Mouse (Mus musculus) stomach, embryonic 14.5 days (tissue): ENCODE data around the gene Sun1. TPM values are rescaled to one million over a fixed set of nuclear protein-coding genes. Genes with fewer than 3 reads are reported as not detected.

Experiments
- ATAC-seq: fragments of 200-750 bp; cut with Nextera tagmentation; 2 replicates; pipeline ENCODE4 v1.8.0; 2017; ENCODE audit warnings: low read depth, moderate TSS enrichment; ENCODE audit not compliant: insufficient number of reproducible peaks, insufficient read depth, low FRiP score
- H3K27ac ChIP-seq: fragments of 300-500 bp; sonication (generic); 2 replicates; pipeline ENCODE4 v1.5.1; 2014; ENCODE audit warnings: mild to moderate bottlenecking, low read length, moderate library complexity, mixed read lengths
- H3K27me3 ChIP-seq: fragments of 300-500 bp; sonication (generic); 2 replicates; pipeline ENCODE4 v1.6.1; 2014; ENCODE audit warnings: low read length, control low read depth, mixed read lengths; ENCODE audit not compliant: control insufficient read depth, insufficient read depth
- H3K36me3 ChIP-seq: fragments of 300-500 bp; sonication (generic); 2 replicates; pipeline ENCODE4 v1.6.1; 2014; ENCODE audit warnings: mild to moderate bottlenecking, control low read depth, low read length, moderate library complexity, mixed read lengths; ENCODE audit not compliant: control insufficient read depth, insufficient read depth
- H3K4me1 ChIP-seq: fragments of 300-500 bp; sonication (generic); 2 replicates; pipeline ENCODE4 v1.6.1; 2014; ENCODE audit warnings: low read length, control low read depth, mixed read lengths; ENCODE audit not compliant: control insufficient read depth, insufficient read depth
- H3K4me2 ChIP-seq: fragments of 300-500 bp; sonication (generic); replicated peaks from 2 replicates; pipeline ENCODE4 v1.6.1; 2014; ENCODE audit warnings: low read depth, low read length, control low read depth
- H3K4me3 ChIP-seq: fragments of 300-500 bp; sonication (generic); 2 replicates; pipeline ENCODE4 v1.5.1; 2014; ENCODE audit warnings: low read depth, low read length, control low read depth
- H3K9ac ChIP-seq: fragments of 300-500 bp; sonication (generic); replicated peaks from 2 replicates; pipeline ENCODE4 v1.6.1; 2014; ENCODE audit warnings: low read depth, mild to moderate bottlenecking, control low read depth, low read length, moderate library complexity, mixed read lengths
- H3K9me3 ChIP-seq: fragments of 300-500 bp; sonication (generic); 2 replicates; pipeline ENCODE4 v1.6.1; 2016; ENCODE audit warnings: low read depth, low read length, control low read depth; ENCODE audit not compliant: control insufficient read depth
- WGBS: fragments of 180-500 bp; shearing (Covaris S2); extraction: QIAGEN DNeasy Blood & Tissue Kit; methylation state at CpG from one replicate; pipeline ENCODE4 v1.1.7; 2014; 5-methylcytosine and 5-hydroxymethylcytosine counted together
- polyA plus RNA-seq: library from polyadenylated mRNA; unstranded; fragments of >200 nt; fragmentation: Nextera tagmentation; extraction: Ambion mirVana; gene quantifications from 2 replicates; pipeline ENCODE4 v1.2.1, GENCODE M21; 2014

Gene Sun1
- polyA plus RNA-seq, 1 experiment from 2014 or later: 66.6 TPM

GRCm38 (mm10) chr5:139287099-139287498 is 86.7 kb downstream of the Sun1 start:
- H3K27ac ChIP-seq: no peak overlapping the region
- H3K4me3 ChIP-seq: no peak overlapping the region
- H3K9ac ChIP-seq: no peak overlapping the region
- H3K27me3 ChIP-seq: no peaks in the 10 kb centered on the region
- no peaks in the 10 kb centered on the region for H3K9me3 ChIP-seq
- no peak overlapping the region for H3K4me2 ChIP-seq
- H3K4me1 ChIP-seq: peaks cover 10% of the 10 kb centered on the region; the same call in 1 of the 2 replicates
- no peaks in the 10 kb centered on the region for H3K36me3 ChIP-seq
- no peak for ATAC-seq
- WGBS: 82% methylated on average over 5 of the region's 5 CpGs

DNA sequence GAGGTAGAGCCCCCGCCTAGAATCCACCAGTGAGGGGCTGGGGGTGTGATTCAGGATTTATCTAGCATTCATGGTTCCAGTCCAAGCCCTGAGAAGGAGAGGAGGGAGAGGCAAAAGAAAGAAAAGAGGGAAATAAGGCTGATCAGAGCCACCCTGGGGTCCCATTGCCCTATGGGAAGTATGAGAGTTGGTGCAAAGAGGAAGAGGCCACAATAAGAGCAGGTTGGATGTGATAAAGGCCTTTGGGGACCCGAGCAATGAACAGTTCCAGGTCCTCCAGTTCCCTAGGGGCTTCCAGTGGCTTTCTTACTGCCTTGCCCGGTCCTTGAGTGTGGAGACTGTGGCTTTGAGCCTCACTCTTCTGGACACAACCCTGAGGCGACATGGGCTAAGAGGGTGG is 87.3 kb downstream of the Sun1 start:
- H3K27ac ChIP-seq: no peak overlapping the region
- ATAC-seq: no peak

DNA sequence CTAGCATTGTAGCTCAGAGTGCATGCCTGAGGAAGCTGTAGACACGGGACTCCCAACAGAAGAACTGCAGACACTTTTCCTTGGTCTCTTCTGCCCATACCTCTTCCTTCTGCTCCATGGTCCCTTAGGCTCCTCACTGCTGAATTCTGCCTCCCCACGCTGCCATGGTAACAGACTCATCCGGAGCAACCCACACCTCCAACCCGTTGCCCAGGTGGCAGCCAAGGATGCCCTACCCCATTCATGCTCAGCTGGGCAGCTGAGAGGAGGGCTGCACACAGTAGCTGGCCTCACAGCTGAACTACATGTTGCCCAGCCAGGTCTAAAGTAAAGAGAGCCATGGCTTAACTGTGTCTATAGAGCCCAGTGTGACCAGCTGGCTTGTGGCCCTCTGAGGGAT is 88.2 kb downstream of the Sun1 start:
- 78% methylated on average over 4 of the region's 4 CpGs for WGBS
- H3K27ac ChIP-seq: no peak overlapping the region
- H3K9me3 ChIP-seq: no peaks in the 10 kb centered on the region
- H3K4me3 ChIP-seq: no peak overlapping the region
- no peak overlapping the region for H3K9ac ChIP-seq
- H3K4me1 ChIP-seq: peaks cover 10% of the 10 kb centered on the region; the same call in 1 of the 2 replicates
- H3K36me3 ChIP-seq: no peaks in the 10 kb centered on the region
- H3K27me3 ChIP-seq: no peaks in the 10 kb centered on the region
- H3K4me2 ChIP-seq: no peak overlapping the region
- no peak for ATAC-seq

More for the DNA sequence above, 87.3 kb downstream of the Sun1 start:
- no peaks in the 10 kb centered on the region for H3K27me3 ChIP-seq
- no peak overlapping the region for H3K4me3 ChIP-seq
- H3K36me3 ChIP-seq: no peaks in the 10 kb centered on the region
- no peak overlapping the region for H3K9ac ChIP-seq
- 89% methylated on average over 4 of the region's 4 CpGs for WGBS
- no peaks in the 10 kb centered on the region for H3K9me3 ChIP-seq
- H3K4me2 ChIP-seq: no peak overlapping the region
- peaks cover 10% of the 10 kb centered on the region; the same call in 1 of the 2 replicates for H3K4me1 ChIP-seq

DNA sequence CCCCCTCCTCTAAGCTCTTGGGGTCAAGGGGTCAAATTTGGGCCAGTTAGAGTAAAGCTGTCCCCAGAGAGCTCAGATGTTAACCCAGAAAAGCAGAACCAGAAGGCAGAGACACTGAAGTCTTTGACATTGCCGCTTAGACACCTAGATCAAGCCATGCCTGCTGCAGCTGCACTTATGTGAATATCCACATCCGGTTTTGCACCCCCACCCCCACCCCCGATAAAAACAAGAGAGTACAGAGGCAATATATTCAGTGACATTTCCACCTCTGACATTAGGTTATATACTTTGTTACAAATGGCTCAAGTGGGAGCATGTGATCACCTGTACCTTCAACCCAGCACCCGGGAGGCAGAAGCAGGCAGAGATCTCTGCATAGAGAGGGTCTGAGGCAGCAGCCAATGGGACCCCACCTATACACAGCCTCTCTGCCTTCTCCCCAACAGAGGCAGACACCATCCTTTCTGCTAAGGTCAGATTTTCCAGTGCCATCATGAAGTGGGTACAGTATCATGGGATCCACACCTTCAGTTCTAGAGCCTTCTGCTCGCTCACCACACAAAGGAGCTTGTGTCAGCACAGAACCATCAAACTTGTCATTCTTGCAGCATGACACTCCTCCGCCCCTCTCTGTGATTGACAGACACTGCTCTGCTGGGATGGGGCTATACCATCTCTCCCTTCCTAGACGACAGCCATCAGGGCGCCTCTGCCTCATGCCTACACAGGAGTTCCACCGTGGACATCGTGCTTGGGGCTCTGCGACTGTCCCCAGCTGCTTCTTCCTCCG is 90.2 kb downstream of the Sun1 start:
- Histone ChIP-seq H3K9ac (no peak overlapping the region), H3K9me3 (no peaks in the 10 kb centered on the region), H3K4me2 (no peak overlapping the region), H3K4me1 (peaks cover 10% of the 10 kb centered on the region; the same call in 1 of the 2 replicates), H3K36me3 (no peaks in the 10 kb centered on the region), H3K27me3 (no peaks in the 10 kb centered on the region), H3K4me3 (no peak overlapping the region), H3K27ac (no peak overlapping the region)
- no peak for ATAC-seq
- 80% methylated on average over 12 of the region's 12 CpGs for WGBS

DNA sequence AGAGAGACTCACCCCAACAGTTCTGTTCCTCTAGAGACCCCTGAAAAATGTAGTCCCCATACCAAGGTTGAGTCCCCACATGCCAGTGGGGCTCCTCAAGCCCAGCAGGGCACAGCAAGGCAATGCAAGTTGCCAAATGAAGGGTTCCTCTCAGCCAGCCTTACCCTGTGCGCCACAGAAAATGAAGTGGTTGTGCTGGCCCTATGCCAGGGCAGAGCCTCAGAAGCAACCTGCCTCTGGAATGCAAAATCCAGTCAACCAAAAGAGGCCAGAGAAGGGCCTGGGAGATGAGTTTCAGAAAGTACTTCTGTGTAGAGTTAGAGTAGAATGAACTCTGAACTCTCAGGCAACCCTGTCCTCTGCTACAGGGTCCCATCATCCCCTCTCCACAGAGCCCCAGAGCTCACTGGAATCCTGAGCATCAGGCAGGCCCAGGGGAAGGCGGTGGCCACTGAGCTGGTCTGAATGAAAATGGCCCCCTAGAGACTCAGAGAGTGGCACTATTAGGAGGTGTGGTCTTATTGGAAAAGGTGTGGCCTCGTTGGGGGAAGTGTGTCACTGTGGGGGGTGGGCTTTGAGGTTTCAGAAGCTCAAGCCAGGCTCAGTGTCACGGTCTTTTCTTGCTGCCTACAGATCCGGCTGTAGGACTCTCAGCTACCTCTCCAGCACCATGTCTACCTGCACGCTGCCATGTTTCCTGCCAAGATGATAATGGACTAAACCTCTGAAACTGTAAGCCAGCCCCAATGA is 91.5 kb downstream of the Sun1 start:
- Histone ChIP-seq H3K36me3 (no peaks in the 10 kb centered on the region), H3K27ac (no peak overlapping the region), H3K9me3 (no peaks in the 10 kb centered on the region), H3K9ac (no peak overlapping the region), H3K4me2 (no peak overlapping the region), H3K4me1 (peaks cover 2% of the 10 kb centered on the region; the same call in 1 of the 2 replicates), H3K27me3 (no peaks in the 10 kb centered on the region), H3K4me3 (no peak overlapping the region)
- WGBS: 70% methylated on average over 6 of the region's 6 CpGs
- no peak for ATAC-seq

- Histone ChIP-seq H3K9ac (no peak overlapping the region), H3K36me3 (no peaks in the 10 kb centered on the region), H3K9me3 (no peaks in the 10 kb centered on the region), H3K4me1 (no peaks in the 10 kb centered on the region), H3K27me3 (no peaks in the 10 kb centered on the region), H3K27ac (no peak overlapping the region), H3K4me3 (no peak overlapping the region), H3K4me2 (no peak overlapping the region)
- WGBS: 75% methylated on average over 2 of the region's 2 CpGs
- ATAC-seq: no peak
These were observed 93.7 kb downstream of the Sun1 start for GRCm38 (mm10) chr5:139294089-139294488.

- Histone ChIP-seq H3K4me1 (no peaks in the 10 kb centered on the region), H3K36me3 (no peaks in the 10 kb centered on the region), H3K9me3 (no peaks in the 10 kb centered on the region), H3K27ac (no peak overlapping the region), H3K4me3 (no peak overlapping the region), H3K27me3 (no peaks in the 10 kb centered on the region), H3K9ac (no peak overlapping the region), H3K4me2 (no peak overlapping the region)
- WGBS: 87% methylated on average over 10 of the region's 10 CpGs
- no peak for ATAC-seq
These were observed 96.7 kb downstream of the Sun1 start for GRCm38 (mm10) chr5:139297092-139297491.

- WGBS: 83% methylated on average over 5 of the region's 5 CpGs
- Histone ChIP-seq H3K9ac (no peak overlapping the region), H3K9me3 (no peaks in the 10 kb centered on the region), H3K4me2 (no peak overlapping the region), H3K27ac (no peak overlapping the region), H3K27me3 (no peaks in the 10 kb centered on the region), H3K4me1 (no peaks in the 10 kb centered on the region), H3K4me3 (no peak overlapping the region), H3K36me3 (no peaks in the 10 kb centered on the region)
- no peak for ATAC-seq
These were observed 97.3 kb downstream of the Sun1 start for GRCm38 (mm10) chr5:139297745-139298144.
